Mouse (Mus musculus): ENCODE measurements around the gene Gm21958.
"Not testable (repeated sequence)": the region's sequence is repeated elsewhere in the genome, so short reads cannot be mapped to it uniquely, and the experiment has no call there.

The Gm21958 gene

DNA sequence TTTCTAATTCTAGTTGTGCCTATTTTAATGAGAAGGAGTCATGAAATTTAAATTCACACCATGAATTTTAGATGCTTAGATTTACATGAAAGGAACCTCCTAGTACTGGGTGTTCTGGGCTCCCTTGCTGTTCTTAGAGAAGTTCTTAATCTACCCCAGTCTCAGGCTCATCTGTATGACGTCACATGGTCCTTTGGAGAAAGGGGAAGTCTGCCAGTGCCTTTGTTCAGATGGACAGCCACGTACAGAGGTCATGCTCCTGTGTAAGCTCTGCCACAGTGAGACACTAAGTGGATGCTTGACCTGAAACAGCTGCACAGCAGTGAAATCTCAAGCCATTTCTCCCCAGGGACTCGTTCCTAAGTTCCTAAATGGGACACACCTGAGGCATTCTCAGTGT, 4.8 kb upstream of the Gm21958 start:
- DNase-seq: no peak

DNA sequence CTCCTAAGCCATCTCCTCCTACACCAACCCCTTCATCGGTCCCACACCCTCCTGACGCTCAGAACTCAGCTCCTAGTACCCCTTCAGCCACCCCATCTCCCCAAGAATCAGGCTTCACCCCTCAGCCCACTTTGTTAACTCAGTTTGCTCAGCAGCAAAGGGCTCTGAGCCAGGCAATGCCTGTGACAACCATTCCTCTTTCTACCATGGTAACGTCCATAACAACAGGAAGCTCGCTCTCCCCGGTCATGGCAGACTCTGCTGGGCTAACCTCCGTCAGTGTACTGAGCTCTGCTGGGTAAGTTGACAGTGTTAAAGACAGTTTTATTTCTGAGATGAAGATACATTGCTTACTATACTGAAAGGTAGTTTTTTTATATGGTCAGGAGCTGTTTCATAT, 3.2 kb upstream of the Gm21958 start:
- no peak for DNase-seq

DNA sequence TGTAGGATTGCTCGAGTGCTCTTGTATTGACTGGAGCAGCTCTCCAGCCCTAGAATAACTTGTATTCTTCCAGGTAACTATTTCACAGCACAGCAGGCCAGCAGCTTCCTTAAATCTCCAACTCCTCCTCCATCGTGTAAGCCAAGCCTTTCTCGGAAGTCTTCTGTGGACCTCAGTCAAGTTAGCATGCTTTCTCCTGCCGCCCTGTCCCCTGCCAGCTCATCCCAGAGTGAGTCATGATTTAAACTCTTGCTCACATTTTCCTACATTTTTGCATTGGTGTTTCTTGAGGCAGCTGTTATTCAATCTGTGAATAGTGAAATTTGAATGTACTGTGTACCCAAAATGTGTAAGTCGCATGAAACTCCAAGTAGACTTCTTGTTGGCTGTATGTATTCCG, 1.3 kb upstream of the Gm21958 start:
- DNase-seq: no peak

- no peak for DNase-seq
Measured at GRCm38 (mm10) chr3:54708972-54709371, 5.2 kb downstream of the Gm21958 start.

- DNase-seq: not testable (repeated sequence)
Measured at GRCm38 (mm10) chr3:54704106-54704505, 10.0 kb downstream of the Gm21958 start.

DNA sequence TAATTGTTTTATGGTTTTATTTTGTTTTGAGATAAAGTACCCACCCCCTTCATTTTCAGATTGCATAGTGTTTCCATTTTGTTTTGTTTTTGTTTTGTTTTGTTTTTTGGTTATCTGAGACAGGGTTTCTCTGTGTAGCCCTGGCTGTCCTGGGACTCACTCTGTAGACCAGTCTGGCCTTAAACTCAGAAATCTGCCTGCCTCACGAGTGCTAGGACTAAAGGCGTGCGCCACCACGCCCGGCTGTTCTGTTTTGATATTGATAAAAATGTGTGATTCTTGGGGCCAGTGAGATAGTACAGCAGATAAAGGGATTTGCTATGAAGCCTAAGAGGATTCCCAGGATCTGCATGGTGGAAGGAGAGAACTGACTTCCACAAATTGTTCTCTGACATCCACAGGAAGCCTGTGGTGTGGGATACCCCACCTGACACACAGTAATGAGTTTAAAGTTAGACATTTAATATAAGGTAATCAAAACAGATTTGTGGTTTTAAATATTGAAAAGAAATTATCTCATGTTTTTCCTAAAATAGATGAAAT, 14.3 kb downstream of the Gm21958 start:
- DNase-seq: no peak

- DNase-seq: no peak
Measured at GRCm38 (mm10) chr3:54693056-54693415, 21.1 kb downstream of the Gm21958 start.

DNA sequence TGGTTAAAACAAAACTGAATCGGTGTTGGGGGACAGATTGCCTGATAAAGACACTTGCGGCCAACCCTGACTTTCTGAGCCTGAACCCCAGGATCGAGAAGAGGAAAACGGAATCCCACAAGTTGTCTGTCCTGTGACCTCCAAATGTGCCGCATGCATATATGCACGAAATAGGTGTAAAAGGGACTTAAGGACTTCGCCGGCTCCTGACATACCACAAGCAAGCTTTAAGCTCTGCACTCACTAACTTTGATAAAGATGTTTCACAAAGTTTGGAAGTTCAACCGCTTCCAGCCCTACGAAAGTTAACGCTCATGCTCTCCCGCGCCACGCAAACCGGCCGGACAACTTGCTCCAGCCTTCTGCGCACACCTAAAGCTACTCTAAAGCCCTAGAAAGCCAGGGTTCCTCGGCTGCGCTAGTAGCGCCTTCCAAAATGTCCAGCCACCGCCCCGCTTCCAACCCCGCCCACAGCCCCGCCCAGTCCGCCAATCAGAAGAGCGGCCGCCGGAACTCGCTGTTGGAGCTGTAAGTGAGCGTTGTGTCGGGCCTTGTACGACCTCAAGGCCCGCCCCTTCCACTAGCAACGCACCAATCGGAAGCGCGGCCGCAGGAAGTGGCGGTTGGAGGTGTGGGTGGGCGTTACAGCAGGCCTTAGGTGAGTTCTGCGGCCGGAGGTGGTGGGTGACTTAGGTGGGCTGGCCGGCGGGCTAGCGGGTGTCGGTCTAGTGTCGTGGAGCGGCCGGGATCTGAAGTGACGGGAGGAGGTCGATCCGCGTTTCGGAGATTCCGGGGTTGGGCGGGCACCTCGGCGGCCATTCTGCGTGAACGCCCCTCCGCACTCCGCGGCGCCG, 21.7 kb downstream of the Gm21958 start, which contains the start of gene Supt20:
TSS of gene Supt20 (plus strand) at position 606 of the 854 bp plus-strand sequence.
- peak; percentile 90 to 94 for DNase-seq

DNA sequence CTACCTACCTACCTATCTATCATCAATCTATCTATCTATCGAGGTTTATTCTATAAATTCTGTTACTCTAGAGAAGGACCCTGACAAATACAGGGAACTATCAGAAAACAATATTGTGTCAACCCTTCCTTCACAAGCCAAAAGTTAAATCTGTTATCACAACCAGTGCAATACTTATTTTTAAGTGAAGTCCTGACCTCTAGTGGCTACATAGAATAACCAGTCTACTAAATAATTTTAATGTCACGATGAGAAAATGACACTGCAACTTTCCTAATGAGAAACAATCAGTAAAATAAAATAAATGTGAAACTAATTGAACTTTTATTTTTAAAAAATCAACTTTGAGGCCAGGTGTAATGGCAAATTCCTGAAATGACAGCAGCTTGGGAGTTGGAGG, 25.1 kb downstream of the Gm21958 start:
- DNase-seq: no peak

DNA sequence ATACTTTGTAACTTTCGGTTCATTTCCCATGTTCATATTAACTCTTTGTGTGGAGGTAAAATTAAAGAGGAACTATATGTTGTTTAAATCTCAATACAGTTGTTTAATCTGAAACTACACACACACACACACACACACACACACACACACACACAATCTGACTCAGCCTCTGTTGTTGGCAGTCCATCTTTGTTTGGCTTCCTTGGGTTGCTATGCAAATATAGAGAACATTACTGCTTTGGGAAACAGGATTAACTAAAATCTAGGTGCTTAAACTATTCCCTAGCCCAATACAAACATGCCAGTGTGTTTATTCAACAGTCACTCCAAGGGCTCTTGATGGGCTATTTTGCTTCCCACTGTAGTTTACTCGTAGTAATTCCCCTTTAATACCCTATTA, 26.9 kb downstream of the Gm21958 start:
- DNase-seq: no peak

- DNase-seq: no peak
Measured at GRCm38 (mm10) chr3:54685202-54685601, 29.0 kb downstream of the Gm21958 start.

DNA sequence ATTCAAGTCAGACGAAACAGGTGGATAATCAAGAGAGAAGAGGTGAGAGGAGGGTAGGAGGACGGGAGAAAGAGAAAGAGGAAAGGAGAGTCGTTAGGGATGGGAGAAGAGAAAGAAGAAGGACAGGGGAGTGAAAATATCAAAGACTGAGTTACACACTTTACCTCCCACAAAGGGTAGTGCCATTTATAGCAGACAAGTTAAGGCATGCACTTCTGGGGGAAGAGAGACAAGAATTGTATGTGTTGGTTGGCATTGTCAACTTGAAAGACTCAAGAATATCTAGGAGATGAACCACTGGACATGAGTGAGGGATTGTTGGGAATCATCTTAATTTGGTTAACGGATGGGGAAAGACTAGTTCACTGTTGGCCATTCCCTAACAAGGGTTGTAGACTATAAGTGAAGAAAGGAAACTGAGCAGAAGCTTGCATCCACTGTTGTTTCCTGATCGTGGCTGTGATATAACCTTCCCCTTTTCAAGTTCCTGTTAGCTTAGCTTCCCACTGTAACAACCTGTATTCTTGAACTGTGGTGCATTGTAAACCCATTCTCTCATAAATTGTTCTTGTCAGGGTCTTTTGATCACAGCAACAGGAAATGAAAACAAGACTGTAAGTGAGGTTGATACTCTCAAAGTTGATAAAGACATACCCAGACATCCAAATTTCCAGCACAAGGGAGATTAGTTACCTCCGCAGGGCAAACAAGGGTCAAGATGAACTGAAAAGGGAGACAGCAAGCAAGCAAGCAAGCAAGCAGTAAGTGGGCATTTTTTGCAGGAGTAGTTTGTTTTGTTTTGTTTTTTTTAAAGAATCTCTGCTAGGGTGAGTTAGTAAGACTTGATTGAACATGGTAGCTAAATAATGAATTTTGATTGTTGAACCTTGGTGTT, 32.6 kb downstream of the Gm21958 start:
- DNase-seq: no peak

GRCm38 (mm10) chr3:54676818-54677217, 37.3 kb downstream of the Gm21958 start:
- DNase-seq: no peak

DNA sequence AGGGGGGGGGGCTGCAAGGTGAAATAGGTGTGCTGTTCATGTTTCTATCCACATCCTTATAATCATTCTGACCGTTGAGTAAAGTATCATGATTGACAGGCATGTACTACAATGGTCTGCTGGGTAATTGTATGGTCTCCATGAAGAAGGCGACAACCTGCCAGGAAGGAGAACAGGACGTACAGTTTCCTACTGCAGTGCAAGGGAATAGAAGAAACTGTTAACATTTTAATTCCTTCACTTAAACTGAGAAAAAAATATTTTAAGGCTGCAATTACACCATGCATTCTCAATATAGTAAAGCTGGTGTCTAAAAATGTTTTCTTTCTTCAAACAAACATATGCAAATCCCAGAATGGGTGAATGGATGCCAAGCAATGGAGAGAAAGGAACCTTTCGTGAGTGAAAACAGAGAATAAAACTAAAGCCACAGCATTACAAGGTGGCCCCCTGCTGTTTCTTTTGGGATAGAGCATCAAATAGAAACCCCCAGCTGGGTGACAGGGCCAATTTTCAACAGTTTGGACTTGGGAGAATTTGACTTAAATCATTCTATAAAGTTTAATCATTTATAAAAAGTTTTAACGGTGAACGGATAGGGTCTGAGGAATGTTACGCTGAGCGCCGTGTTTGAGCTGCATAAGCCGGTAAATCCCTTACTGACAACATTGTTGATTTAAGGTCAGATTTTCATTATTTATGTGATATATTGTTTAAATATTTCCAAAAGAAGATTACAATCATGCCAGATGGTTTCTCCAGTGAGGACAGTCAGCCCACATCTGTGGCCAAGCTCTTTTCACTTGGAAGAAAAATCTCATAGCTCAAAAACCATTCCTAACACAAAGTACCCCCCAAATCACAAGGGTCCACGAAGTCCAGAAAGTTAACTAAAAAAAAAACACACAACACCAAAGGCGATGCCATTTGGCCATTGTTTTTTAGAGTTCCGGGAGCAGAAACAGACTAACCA, 41.3 kb downstream of the Gm21958 start:
- DNase-seq: peak in 1 of 2 experiments; percentile 7

GRCm38 (mm10) chr3:54672111-54672510, 42.0 kb downstream of the Gm21958 start:
- DNase-seq: no peak

DNA sequence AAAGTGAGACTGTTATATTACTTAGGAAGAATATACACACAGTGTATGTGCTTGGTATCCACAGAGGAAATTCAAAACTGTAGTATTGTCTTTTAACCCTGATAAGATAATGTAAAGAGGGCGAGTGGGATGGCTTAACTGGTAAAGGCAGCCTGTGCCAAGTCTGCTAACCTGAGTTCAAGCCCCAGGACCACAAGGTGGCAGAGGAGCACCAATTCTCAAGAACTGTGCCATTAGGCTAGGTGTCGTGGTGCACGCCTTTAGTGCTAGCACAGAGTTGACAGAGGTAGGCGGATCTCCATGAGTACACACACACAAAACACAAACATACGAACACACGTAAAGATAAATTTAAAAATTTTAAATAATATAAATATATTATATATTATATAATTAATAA, 44.6 kb downstream of the Gm21958 start:
- peak in 1 of 2 experiments; percentile 6 for DNase-seq

- DNase-seq: no peak
Measured at GRCm38 (mm10) chr3:54668722-54669121, 45.4 kb downstream of the Gm21958 start.

- no peak for DNase-seq
Measured at GRCm38 (mm10) chr3:54668141-54668540, 46.0 kb downstream of the Gm21958 start.

Data from thymus, postnatal 36 days (tissue).